Mouse (Mus musculus) intestine, postnatal 0 days (tissue): ENCODE measurements around the gene Hist1h4h. TPM values are rescaled to one million over a fixed set of nuclear protein-coding genes. Genes with fewer than 3 reads are reported as not detected.
"Not testable (repeated sequence)": the region's sequence is repeated elsewhere in the genome, so short reads cannot be mapped to it uniquely, and the experiment has no call there.

Source experiments
- ATAC-seq: fragments of 200-750 bp; cut with Nextera tagmentation; 2 replicates; pipeline ENCODE4 v1.8.0; 2017; ENCODE audit warnings: mild to moderate bottlenecking, moderate TSS enrichment, moderate library complexity
- H3K27ac ChIP-seq: fragments of 300-500 bp; sonication (generic); 2 replicates; pipeline ENCODE4 v1.5.1; 2014; ENCODE audit warnings: mild to moderate bottlenecking, low read depth, low read length, moderate library complexity
- H3K27me3 ChIP-seq: fragments of 300-500 bp; sonication (generic); replicated peaks from 2 replicates; pipeline ENCODE4 v1.6.1; 2014; ENCODE audit warnings: low read length, mixed read lengths; ENCODE audit not compliant: control insufficient read depth, insufficient read depth
- H3K36me3 ChIP-seq: fragments of 300-500 bp; sonication (generic); 2 replicates; pipeline ENCODE4 v1.6.1; 2014; ENCODE audit warnings: mild to moderate bottlenecking, moderate library complexity; ENCODE audit not compliant: control insufficient read depth, insufficient read depth
- H3K4me1 ChIP-seq: fragments of 300-500 bp; sonication (generic); replicated peaks from 2 replicates; pipeline ENCODE4 v1.6.1; 2014; ENCODE audit warnings: antibody characterized with exemption, low read length, mixed read lengths; ENCODE audit not compliant: control insufficient read depth, insufficient read depth
- H3K4me2 ChIP-seq: fragments of 300-500 bp; sonication (generic); replicated peaks from 2 replicates; pipeline ENCODE4 v1.6.1; 2014; ENCODE audit warnings: low read depth, mild to moderate bottlenecking, moderate library complexity
- H3K4me3 ChIP-seq: fragments of 300-500 bp; sonication (generic); 2 replicates; pipeline ENCODE4 v1.5.1; 2014; ENCODE audit warnings: low read depth, low read length
- H3K9ac ChIP-seq: fragments of 300-500 bp; sonication (generic); 2 replicates; pipeline ENCODE4 v1.6.1; 2014; ENCODE audit warnings: mild to moderate bottlenecking, low read depth, low read length
- H3K9me3 ChIP-seq: fragments of 300-500 bp; sonication (generic); 2 replicates; pipeline ENCODE4 v1.6.1; 2016; ENCODE audit warnings: mixed run types; ENCODE audit not compliant: control insufficient read depth
- CTCF ChIP-seq: sonication (generic); IDR thresholded peaks from 2 replicates; pipeline ENCODE4 v1.5.1; 2016; ENCODE audit warnings: low read depth, mild to moderate bottlenecking, control low read depth, antibody characterized with exemption, moderate library complexity
- WGBS: fragments of 180-500 bp; shearing (Covaris S2); extraction: QIAGEN DNeasy Blood & Tissue Kit; methylation state at CpG from one replicate; pipeline ENCODE4 v1.1.7; 2014; 5-methylcytosine and 5-hydroxymethylcytosine counted together
- polyA plus RNA-seq: library from polyadenylated mRNA; unstranded; fragments of >200 nt; fragmentation: Nextera tagmentation; extraction: Ambion mirVana; gene quantifications from 2 replicates; pipeline ENCODE4 v1.2.1, GENCODE M21; 2015

Hist1h4h gene
- polyA plus RNA-seq, 1 experiment from 2014 or later, result 6.1 TPM

- no peak overlapping the region for H3K27ac ChIP-seq
- no peak overlapping the region for H3K9ac ChIP-seq
Measured at GRCm38 (mm10) chr13:23556906-23557305, 26.1 kb downstream of the Hist1h4h start.

DNA sequence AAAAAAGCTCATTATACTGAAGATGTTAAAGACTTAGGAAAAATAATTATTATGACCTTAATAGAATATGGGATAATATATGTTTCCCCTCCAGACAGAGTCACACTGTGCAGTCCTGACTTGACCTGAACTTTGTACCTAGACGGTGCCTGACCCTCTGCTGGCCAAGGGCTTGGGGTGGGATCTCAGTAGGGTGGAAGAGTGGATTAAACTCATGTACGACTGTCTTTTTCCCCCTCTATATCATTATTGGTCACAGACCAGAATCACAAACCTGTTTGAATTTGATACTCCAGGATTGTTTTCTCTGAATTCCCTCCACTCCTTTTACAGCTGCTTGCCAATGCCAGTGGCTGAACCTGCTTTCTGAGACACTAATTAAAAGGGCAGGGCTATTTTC, 29.8 kb downstream of the Hist1h4h start:
- not testable (repeated sequence) for H3K27ac ChIP-seq, H3K36me3 ChIP-seq, ATAC-seq, H3K9ac ChIP-seq, H3K9me3 ChIP-seq, H3K4me2 ChIP-seq, H3K4me3 ChIP-seq, H3K4me1 ChIP-seq, H3K27me3 ChIP-seq
- 10% methylated on average over 2 of the region's 2 CpGs for WGBS

More at GRCm38 (mm10) chr13:23556906-23557305, 26.1 kb downstream of the Hist1h4h start:
- Histone ChIP-seq H3K4me3 (no peak overlapping the region), H3K27me3 (no peaks in the 10 kb centered on the region), H3K36me3 (no peaks in the 10 kb centered on the region), H3K9me3 (no peaks in the 10 kb centered on the region), H3K4me2 (peak overlapping the region; percentile 78; the same call in 1 of the 2 replicates), H3K4me1 (no peaks in the 10 kb centered on the region)
- TF ChIP-seq CTCF, result no peak
- no peak for ATAC-seq
- WGBS, result 67% methylated on average over 3 of the region's 3 CpGs

- not testable (repeated sequence) for H3K27me3 ChIP-seq, H3K27ac ChIP-seq, H3K4me1 ChIP-seq, ATAC-seq, H3K9me3 ChIP-seq, H3K9ac ChIP-seq, H3K36me3 ChIP-seq
- 0% methylated on average over 2 of the region's 5 CpGs for WGBS
- Histone ChIP-seq H3K4me2 (peak overlapping the region; percentile 61), H3K4me3 (peak overlapping the region; percentile 31; the same call in 1 of the 2 replicates)
Measured at GRCm38 (mm10) chr13:23561531-23561882, 30.7 kb downstream of the Hist1h4h start.

GRCm38 (mm10) chr13:23561883-23562659, 31.2 kb downstream of the Hist1h4h start, which contains the start of gene Hist1h3e:
Gene Hist1h3e (minus strand): TSS chr13:23562369.
- H3K27me3 ChIP-seq, H3K9me3 ChIP-seq, H3K36me3 ChIP-seq, H3K4me1 ChIP-seq: not testable (repeated sequence)
- Histone ChIP-seq H3K4me2 (peak within 1 kb of the TSS; percentile 61), H3K4me3 (peak within 1 kb of the TSS; percentile 31), H3K27ac (peak within 1 kb of the TSS; percentile 85), H3K9ac (peak within 1 kb of the TSS; percentile 37; the same call in 1 of the 2 replicates)
- under 1% methylated on average over 41 of the region's 67 CpGs for WGBS
- ATAC-seq, result peak; percentile 95

- Histone ChIP-seq H3K9me3 (no peaks in the 10 kb centered on the region), H3K36me3 (no peaks in the 10 kb centered on the region), H3K27me3 (no peaks in the 10 kb centered on the region), H3K27ac (peak overlapping the region; percentile 85), H3K9ac (peak overlapping the region; percentile 24; the same call in 1 of the 2 replicates), H3K4me1 (no peaks in the 10 kb centered on the region), H3K4me3 (peak overlapping the region; percentile 31), H3K4me2 (peak overlapping the region; percentile 61)
- ATAC-seq, result peak; percentile 34
- TF ChIP-seq CTCF, result peak; percentile 74
- WGBS, result 1% methylated on average over 18 of the region's 18 CpGs
Measured at GRCm38 (mm10) chr13:23562699-23563462, 32.0 kb downstream of the Hist1h4h start.

- no peak for TF ChIP-seq CTCF
- no peak for ATAC-seq
- Histone ChIP-seq H3K9ac (no peak overlapping the region), H3K4me1 (no peaks in the 10 kb centered on the region), H3K27me3 (no peaks in the 10 kb centered on the region), H3K4me2 (no peak overlapping the region), H3K27ac (no peak overlapping the region), H3K9me3 (no peaks in the 10 kb centered on the region), H3K4me3 (no peak overlapping the region), H3K36me3 (no peaks in the 10 kb centered on the region)
- 79% methylated on average over 2 of the region's 2 CpGs for WGBS
Measured at GRCm38 (mm10) chr13:23564482-23564881, 33.6 kb downstream of the Hist1h4h start.

- peak; percentile 34 for ATAC-seq
- Histone ChIP-seq H3K4me2 (peak overlapping the region; percentile 69), H3K4me3 (peak overlapping the region; percentile 35), H3K9ac (0 out of 2 replicates have a peak overlapping the region, but pooled peaks have one; percentile 24), H3K27ac (peak overlapping the region; percentile 84)
- not testable (repeated sequence) for H3K36me3 ChIP-seq, H3K9me3 ChIP-seq, H3K4me1 ChIP-seq, H3K27me3 ChIP-seq
- WGBS, result 2% methylated on average over 17 of the region's 41 CpGs
Measured at GRCm38 (mm10) chr13:23570261-23571021, 39.6 kb downstream of the Hist1h4h start.
